Mouse (Mus musculus): ENCODE data around the gene Klc2. TPM values are rescaled to one million over a fixed set of nuclear protein-coding genes. Genes with fewer than 3 reads are reported as not detected.
A peak's percentile ranks its signal among the peaks of the same experiment; 100 is the strongest.
"Not testable (repeated sequence)": the region's sequence is repeated elsewhere in the genome, so short reads cannot be mapped to it uniquely, and the experiment has no call there.

The Klc2 gene
- total RNA-seq, 2 experiments from 2014 or later = 193 to 211 TPM

DNA sequence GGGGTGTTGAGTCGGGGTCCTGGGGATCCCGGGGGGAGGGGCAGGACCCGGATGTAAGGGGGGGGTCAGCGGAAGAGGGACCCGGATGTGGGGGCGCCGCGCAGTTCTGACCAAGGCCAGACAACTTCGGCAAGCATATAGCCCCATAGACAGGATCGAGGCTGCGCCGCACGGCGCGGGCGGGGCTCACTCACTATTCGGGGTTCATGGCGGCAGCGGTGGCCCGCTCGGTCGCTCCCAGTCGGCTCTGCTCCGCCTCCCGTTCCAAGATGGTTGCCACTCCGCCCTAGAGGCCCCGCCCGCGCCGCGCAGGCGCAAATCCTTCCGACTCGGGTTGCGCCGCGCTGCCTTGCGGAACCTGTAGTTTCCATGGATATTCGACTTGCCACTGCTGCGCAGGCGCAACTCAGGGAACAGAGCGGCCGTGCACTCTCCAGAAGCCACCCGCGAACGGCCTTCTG lies 11.6 kb downstream of the Klc2 start, which contains the start of gene Rab1b:
Gene Rab1b (minus strand): TSS at position 342 of the 461 bp plus-strand sequence.
- DNase-seq (ENCODE audit: low spot score in 2 of 2) = peak; percentile 99

DNA sequence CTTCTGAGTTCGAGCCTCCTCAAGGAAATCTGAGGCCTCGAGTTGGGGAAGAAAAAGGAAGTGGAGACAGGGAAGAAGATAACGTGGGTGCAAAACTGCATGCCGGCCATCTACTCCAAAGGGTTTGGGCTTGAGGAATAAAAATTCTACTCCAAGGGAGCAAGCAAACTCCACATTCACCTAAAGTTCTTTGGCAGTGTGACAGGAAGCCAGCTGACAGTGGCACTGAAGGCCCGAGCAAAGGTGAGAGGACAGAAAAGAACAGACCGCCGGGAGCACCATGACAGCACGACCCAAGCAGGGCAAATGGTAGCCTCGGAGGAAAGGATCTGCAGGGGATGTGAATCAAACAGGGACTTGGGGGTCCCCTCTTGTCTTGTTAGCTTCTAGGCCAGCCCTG lies 12.3 kb downstream of the Klc2 start:
- no peak for DNase-seq (ENCODE audit: low spot score in 2 of 2)

DNA sequence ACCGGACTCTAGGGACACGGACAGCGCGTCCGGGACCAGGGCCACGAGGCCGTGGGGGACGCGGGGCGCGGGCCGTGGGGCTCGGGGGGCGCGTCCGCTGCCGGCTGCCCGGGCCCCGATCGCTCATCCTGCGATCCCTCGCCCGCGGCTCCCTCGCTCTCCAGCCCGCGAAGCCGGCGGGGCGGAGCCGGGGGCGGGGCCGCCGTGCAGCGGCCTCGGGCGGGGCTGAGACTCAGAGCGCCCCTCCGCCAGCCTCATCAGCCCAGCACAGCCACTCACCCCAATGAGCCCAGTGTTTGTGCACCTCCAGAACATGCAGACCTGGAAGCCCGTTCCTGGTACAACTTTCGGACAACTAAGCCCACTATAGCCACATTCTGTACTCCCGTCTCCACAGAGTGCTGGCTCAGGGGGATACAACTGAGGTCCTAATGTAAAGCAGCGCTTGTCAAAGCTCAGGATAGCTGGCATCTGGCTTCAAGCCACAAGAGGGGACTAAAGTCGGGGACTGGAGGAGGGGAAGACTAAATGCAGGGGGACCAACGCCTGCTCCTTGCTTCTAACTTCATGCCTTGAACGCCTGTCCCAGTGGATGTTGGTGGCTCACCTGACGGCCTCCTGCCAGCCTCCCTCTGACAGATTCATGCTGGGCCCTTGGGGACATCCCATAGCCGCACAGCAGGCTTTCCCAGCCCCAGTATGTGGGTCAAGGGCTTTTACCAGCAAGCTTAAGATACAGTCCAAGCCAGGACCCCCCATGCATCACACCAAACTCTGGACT lies 19.8 kb downstream of the Klc2 start, which contains the start of gene Cnih2:
Gene Cnih2 (minus strand): TSS at position 159 of the 781 bp plus-strand sequence.
- peak in 1 of 2 experiments; percentile 71 for DNase-seq (ENCODE audit: low spot score in 2 of 2)

DNA sequence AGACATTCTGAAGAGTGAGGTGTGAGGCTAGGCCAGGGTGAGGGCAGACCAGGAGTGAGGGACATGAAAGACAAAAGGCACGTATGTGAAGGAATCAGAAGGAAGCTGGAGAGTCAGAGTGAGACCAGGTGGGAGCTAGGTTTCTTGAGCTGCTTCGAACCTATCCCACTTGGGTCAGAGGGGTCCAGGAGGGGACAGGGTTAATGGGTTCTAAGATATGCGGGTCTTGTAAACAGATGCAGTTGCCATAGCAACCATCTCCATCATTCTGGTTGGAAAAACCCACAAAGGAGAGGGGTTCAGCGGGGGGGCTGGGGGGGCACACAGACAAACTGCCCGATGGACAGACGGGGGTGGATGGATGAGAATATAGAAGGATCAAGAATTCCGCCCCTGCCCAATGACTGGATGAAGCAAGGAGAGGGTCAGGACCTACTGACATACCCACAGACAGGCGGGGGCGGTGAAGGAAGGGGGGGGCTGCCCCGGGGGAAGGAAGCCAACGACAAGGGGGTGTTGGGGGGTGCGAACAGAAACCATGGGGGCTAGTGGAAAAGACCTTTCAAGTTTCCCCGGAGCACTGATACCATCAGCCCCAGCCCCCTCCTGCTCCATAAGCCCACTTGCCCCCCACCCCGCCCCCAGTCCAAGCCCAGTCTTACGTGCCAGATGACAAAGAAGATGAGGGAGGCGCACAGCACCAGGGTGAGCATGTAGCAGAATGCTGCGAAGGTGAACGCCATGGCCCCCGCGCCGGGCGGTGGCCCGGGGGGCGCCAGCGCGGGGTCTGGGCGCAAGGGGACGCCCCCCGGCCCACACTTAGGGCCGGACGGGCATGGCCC lies 20.6 kb downstream of the Klc2 start:
- DNase-seq (ENCODE audit: low spot score in 2 of 2) = no peak

DNA sequence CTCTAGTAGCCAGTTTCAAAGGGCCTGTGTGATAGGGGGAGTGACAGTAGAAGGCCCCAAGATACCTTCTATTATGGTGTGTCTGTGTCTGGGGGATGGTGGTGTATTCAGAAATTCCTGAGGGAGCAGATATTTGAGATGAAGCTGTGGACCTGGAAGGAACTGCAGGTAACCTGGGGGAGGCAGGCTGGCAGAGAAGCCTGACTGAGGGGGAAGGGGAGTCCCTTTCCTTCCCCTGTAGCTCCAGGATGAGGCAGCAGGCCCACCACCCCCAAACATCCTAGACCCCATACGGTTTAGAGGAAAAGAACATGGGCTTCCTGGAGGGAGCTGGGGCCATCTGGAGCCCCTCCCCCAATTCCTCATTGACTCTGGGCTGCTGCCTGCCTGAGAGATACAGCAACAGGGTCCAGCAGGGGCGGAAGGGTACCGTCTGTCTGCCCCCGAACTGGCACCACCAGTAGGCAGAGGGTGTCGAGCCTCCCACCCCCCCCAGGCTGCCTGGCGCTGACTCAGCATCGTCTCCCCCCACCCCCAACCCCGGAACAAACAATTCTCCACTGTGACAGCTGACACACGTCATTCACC lies 22.4 kb downstream of the Klc2 start:
- DNase-seq (ENCODE audit: low spot score in 2 of 2) = peak; percentile 80 to 93

DNA sequence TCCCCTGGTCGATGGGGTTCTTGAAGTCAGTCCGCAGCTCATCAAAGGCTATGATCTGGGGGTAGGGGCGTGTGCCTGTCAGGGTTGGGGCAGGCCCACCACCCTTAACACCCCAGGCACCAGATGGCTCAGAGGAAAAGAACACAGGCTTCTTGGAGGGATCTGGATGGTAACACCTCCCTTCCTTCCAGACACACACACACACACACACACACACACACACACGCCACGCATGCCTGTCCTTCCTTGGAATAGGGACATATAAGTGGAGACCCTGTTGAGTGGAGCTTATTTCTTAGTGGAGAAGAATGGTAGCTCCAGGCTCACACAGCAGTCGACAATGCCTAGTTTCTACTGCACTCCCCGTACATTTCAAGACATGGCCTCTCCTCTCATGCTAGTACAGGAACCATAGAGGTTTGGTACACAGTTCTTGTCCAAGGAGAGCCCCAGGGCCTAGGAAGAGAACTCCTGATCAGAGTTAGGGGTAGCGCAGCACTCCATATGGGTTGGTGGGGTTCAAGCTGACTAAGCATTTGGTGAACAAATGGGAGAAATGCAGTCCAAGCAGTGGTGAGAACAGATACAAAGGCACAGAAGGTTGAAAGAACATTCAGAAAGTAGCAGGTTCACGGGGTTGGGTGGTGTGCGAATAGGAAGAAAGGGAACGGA lies 23.5 kb downstream of the Klc2 start:
- DNase-seq (ENCODE audit: low spot score in 2 of 2) = peak in 1 of 2 experiments; percentile 74

DNA sequence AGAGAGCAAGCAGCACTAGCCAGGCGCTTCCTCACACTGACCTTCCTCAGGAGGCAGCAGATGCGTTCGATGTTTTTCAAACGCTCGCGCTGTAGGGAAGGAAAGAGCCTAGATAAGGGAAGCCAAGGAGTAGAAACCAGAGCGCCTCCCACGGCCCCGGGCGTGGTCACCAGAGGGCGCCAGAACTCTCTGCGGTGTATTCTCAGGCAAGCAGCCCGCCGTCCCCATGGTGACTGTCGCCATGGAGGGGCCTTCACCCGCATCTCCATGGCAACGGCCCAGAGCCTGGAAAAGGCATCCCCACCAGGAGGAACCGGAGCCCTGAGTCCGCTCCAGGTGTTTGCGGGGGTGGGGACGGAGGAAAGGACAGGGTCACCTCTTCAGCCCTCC lies 24.1 kb downstream of the Klc2 start:
- peak; percentile 97 to 98 for DNase-seq (ENCODE audit: low spot score in 2 of 2)

DNA sequence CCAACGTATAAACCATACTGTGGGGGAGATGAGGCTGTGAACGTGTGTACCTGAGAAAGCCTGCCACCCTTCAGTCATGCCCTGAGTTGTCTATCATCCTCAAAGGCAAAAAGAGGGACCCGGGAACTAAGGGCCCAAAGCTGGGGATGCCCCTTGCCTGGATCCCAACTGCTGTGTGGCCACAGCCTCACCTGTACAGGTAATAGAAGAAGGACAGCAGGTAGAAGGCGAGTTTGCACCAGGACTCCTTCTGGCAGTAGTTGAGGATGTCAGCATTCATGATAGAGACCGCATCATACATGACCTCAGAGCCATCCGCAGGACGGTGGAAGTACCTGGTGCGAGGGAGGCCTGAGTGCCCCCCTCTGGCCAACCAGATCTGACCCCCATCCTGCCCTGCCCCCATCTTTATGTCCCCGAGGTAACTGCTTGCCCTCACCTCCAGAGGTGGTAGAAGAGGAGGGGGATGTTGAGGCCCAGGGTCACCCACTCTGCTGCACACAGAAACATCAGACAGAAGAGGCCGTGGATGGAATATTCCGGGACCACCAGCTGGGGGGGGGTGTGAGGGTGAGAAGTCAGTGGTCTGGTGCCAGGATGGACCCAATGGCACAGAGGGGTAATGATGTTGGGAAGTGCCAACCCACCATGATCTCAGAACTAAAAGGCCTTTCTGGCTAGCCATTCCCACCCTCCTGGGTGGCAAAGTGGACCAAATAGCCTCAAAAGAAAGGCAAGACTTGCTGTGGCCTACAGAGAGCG lies 24.7 kb downstream of the Klc2 start:
- DNase-seq (ENCODE audit: low spot score in 2 of 2) = no peak

DNA sequence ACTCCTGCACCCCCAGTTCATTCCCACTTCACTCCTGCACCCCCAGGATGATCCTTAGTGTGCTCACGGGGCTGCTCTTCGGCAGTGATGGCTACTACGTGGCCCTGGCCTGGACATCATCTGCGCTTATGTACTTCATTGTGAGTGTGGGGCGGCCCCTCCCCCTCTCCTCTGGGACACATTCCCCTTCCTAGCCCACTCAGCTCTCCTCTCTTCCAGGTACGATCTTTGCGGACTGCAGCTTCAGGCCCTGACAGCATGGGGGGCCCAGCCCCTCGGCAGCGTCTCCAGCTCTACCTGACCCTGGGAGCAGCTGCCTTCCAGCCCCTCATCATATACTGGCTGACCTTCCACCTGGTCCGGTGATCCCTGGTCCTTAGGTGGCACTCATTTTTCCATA lies 26.3 kb downstream of the Klc2 start:
- no peak for DNase-seq (ENCODE audit: low spot score in 2 of 2)

DNA sequence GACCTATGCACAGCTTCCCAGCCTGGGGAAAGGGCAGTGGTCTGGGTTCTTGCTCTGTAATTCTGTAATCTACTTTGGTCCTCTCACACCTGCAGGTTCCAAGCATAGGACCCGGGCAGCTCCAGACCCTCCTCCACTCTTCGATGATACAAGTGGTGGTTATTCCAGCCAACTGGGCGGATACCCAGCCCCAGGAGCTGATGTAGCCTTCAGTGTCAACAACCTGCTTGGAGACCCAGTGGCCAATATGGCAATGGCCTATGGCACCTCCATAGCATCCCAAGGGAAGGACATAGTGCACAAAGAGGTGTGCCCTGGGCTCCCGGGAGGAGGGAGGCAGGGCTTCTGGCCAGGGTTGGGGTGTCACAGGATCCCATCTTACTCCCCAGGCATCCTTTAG lies 29.0 kb downstream of the Klc2 start:
- no peak for DNase-seq (ENCODE audit: low spot score in 2 of 2)

DNA sequence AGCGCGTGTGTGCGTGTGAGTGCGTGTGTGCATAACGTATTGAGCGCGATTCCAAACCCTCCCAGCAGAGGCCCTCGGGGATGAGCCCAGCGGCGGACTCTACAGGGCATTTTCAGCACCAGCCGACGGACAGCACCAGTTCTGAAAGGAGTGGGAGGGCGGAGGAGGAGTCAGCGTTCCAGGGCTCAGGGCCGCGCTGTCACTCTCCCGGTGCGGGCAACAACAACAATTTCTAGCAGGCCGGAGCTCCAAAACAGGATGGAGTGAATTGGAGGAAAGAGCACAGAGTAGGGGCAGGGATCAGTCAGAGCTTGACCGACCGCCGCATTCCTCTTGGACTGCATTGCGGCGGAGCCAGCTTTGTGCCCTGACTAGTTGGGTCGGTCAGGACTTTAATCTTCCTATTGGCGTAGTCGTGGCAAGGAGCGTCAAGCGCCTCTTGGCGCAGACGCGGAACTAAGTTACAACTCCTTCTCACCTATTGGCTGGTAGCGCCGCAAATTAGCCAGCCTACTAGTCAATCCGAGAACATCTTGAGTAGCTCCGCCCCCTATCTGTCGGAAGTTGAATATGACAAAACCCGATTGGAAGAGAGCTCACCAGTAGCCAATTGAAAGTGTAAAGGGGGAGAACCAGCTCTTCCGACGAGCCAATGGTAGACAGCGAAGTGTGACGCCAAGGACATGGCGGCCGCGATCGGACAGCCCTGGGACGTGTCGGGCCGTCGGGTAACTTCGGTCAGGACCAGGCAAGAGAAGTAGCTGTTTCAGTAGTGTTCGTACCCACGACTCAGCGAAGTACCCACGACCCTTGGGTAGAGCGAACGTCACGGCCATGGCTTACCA lies 30.3 kb downstream of the Klc2 start, which contains the start of gene Yif1a:
Gene Yif1a (plus strand): TSS at position 655 of the 845 bp plus-strand sequence.
- DNase-seq (ENCODE audit: low spot score in 2 of 2) = peak; percentile 94 to 99

DNA sequence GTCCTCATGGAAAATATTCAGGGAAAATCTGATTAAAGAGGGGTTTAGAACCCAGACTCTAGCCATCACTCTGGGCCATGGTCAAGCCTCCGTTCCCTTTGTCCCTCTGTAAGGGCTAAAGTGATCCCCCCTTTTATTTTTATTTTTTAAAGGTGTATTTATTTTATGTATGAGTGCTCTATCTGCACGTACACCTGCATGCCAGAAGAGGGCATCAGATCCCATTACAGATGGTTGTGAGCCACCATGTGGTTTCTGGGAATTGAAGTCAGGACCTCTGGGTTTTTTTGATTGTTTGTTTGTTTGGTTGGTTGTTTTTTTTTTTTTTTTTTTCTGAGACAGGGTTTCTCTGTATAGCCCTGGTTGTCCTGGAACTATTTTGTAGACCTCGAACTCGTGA lies 31.8 kb downstream of the Klc2 start:
- not testable (repeated sequence) for DNase-seq (ENCODE audit: low spot score in 2 of 2)

DNA sequence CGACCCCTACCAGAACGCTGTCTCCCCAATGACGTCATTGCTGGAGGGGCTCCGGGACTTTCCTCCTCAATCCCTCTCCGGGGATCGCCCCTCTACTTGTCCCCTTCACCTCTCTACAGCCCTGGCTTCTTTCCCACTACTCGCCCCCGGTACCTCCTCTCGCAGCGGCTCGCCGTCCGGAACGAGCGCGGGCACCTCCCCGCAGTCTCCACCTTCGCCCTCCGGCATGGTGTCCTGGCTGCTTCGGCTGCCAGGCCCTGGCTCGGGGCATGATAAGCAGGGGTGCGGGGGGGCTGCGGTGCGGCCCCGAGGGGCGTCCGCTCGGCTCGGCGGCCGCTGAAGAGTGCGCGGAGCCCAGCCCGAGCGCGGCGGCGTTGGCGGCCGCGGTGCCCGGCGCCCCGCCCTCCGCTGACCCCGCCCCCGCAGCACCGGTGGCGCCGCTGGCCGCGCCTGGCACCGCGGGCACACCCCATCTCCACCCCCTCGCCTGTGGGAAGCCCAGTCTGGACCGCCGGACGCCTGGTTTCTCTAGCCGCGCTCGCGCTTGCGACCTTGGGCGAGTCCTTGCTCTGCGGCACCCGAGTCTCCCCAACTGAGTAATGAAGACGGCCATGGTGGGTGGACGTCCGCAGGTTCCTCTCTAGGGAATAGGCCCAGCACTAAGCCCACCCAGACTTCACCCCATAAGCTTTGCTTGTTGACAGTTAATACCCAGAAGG lies 33.1 kb downstream of the Klc2 start, which contains the start of gene Tmem151a:
Gene Tmem151a (minus strand): TSS at position 387 of the 719 bp plus-strand sequence.
- DNase-seq (ENCODE audit: low spot score in 2 of 2) = no peak

DNA sequence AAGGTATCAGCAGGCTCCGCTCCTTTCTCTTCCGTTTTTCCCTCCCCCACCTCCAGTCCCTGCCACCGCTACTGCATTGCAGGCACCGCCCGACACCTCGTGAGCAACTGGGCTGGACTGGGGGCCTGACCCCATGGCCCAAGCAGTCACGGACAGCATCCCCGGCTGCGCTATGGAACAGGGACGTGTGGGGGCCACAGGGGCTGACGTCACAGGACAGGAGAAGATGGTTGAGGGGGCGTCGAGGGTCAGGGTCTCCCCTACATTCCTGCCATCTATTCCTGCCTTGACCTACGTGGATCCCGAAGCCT lies 33.6 kb downstream of the Klc2 start:
- no peak for DNase-seq (ENCODE audit: low spot score in 2 of 2)

DNA sequence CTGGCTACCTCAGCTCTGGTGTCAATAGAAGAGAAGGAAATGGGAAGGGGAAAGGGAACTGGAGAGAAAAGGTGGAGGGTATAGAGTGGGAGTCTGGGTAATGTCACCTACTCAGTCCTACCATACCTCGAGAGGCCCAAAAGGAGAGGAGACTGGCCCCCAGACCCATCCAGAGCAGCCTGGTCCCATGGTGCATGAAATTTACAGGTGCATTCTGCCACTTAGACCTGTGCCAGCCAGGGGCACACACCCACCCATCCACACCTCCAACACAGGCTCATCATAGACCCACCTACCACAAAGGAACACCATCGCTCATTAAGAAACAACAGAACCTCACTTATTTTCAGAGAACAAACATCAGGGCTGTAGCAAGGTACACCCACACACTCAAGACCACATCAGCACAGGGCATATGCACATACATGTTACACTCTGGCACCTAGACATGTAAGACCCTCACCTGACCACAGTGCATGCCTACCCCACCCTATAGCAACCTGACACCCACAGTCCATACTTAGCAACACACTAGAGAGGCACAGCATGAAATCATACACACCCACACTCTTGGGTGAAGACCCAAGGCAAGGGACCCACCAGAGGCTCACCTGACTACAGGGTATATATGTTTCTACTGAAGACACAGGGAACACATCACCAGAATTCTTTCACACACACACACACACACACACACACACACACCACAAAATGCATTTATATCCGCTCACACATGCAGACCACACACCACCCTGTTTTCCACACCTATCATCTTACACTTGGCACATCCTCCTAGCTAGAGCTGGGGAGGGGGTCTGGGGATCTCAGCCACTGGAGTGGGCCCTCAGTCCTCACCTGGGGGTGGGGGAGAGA lies 34.2 kb downstream of the Klc2 start:
- no peak for DNase-seq (ENCODE audit: low spot score in 2 of 2)

DNA sequence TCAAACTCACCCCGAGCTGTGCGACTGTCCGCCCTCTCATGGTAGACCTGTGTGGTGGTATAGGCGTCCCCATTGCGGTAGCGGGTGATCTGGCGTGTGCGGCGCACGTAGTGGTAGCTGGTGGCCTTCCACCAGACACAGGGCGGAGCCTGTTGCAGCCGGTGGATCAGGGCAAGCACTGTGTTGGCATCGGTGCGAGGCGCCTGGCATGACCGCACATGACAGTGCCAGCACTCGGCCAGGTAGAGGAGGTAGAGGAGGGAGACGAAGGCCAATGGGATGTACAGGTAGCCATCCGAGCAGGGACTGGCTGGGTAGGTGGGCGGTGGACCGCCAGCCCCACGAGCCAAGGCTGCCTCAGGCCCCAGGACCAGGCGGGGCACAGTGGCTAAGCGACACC lies 35.8 kb downstream of the Klc2 start:
- DNase-seq (ENCODE audit: low spot score in 2 of 2) = no peak

DNA sequence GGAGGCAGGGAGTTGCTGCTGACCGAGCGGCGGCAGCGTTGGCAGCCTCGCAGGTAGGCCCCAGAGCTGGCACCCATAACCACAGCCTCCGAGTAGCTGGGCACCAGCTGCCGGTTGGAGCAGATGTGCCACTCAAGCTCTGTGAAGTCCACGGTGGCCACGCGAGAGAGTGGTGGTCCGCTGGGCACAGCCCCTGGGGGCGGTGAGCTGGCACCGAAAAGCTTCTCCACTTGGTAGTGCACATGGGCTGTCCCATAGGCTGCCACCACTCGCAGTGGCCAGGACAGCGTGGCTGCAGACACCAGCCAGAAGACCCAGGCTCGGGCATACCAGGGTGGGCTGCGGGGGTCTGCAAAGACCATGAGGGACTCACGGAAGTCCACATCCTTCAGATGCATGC lies 36.4 kb downstream of the Klc2 start:
- no peak for DNase-seq (ENCODE audit: low spot score in 2 of 2)

DNA sequence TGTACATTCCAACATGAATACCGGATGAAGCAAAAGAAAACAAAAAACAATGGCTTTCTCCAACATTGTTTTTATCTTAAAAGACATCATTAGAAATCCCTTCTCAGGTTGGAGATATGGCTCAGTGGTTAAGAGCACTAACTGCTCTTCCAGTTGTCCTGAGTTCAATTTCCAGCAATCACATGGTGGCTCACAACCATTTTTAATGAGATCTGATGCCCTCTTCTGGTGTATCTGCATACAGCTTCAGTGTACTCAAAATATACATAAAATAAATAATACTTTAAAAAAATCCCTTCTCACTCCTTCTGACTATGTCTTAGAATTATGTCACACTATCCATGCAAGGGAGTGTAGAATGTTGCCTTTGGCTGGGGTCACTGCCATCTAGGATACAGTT lies 39.1 kb downstream of the Klc2 start:
- no peak for DNase-seq (ENCODE audit: low spot score in 2 of 2)

Measured in layer of hippocampus, postnatal 14 days (tissue).